In genomic region chr4:45483271-45484245, GRCm38 (mm10) we compare ENCODE assay signal across 8 mouse cellular contexts. TPM values are rescaled to one million over a fixed set of nuclear protein-coding genes. Genes with fewer than 3 reads are reported as not detected.
A peak's percentile ranks its signal among the peaks of the same experiment; 100 is the strongest.
DNase-seq lines count a peak whose midpoint lies in the region; ATAC-seq lines count a peak whose summit lies in the region.

No protein-coding gene starts in this region.

- DNase-seq in MEL-GATA-1-ER (ENCODE audit: extremely low read depth, low read depth) = peak; percentile 6
- DNase-seq in heart, adult 8-10 months (ENCODE audit: low spot score) = peak; percentile 77
- DNase-seq in spleen, postnatal 14 days (ENCODE audit: low spot score in 2 of 2) = no peak
- DNase-seq in right cerebral cortex, postnatal 14 days = no peak

- no peaks in the 10 kb centered on the region for H3K9me3 ChIP-seq in forebrain, embryonic 13.5 days (replicated peaks)
- no peaks in the 10 kb centered on the region for H3K9me3 ChIP-seq in forebrain, embryonic 16.5 days (ENCODE audit: control insufficient read depth, low read length)
- no peaks in the 10 kb centered on the region for H3K9me3 ChIP-seq in limb, embryonic 15.5 days

- H3K4me3 ChIP-seq in forebrain, embryonic 13.5 days = no peak overlapping the region
- no peak overlapping the region for H3K4me3 ChIP-seq in forebrain, embryonic 16.5 days (replicated peaks; ENCODE audit: low read length)
- no peak overlapping the region for H3K4me3 ChIP-seq in limb, embryonic 15.5 days

- WGBS in forebrain, embryonic 13.5 days = 49% methylated on average over 8 of the region's 8 CpGs
- 50% methylated on average over 8 of the region's 8 CpGs for WGBS in forebrain, embryonic 16.5 days
- 59% methylated on average over 8 of the region's 8 CpGs for WGBS in limb, embryonic 15.5 days

- H3K9ac ChIP-seq in forebrain, embryonic 13.5 days = 0 out of 2 replicates have a peak overlapping the region, but pooled peaks have one; percentile 9
- no peak overlapping the region for H3K9ac ChIP-seq in forebrain, embryonic 16.5 days (replicated peaks; ENCODE audit: low read depth, low read length)
- H3K9ac ChIP-seq in limb, embryonic 15.5 days = no peak overlapping the region

- no peak overlapping the region for H3K27ac ChIP-seq in forebrain, embryonic 13.5 days
- no peak overlapping the region for H3K27ac ChIP-seq in forebrain, embryonic 16.5 days (ENCODE audit: low read length)
- H3K27ac ChIP-seq in limb, embryonic 15.5 days = 0 out of 2 replicates have a peak overlapping the region, but pooled peaks have one; percentile 18

- no peak for ATAC-seq in forebrain, embryonic 13.5 days
- ATAC-seq in forebrain, embryonic 16.5 days = no peak
- ATAC-seq in limb, embryonic 15.5 days (ENCODE audit: insufficient number of reproducible peaks, low FRiP score, low TSS enrichment, low read depth) = no peak
- ATAC-seq in activated CD4-positive, CD25-positive, alpha-beta regulatory T cell, adult 4 months = no peak

- no peak overlapping the region for H3K4me2 ChIP-seq in forebrain, embryonic 13.5 days
- no peak overlapping the region for H3K4me2 ChIP-seq in forebrain, embryonic 16.5 days (ENCODE audit: low read length)
- no peak overlapping the region for H3K4me2 ChIP-seq in limb, embryonic 15.5 days

- peaks cover 74% of the 10 kb centered on the region for H3K4me1 ChIP-seq in forebrain, embryonic 13.5 days
- peaks cover 18% of the 10 kb centered on the region for H3K4me1 ChIP-seq in forebrain, embryonic 16.5 days (replicated peaks; ENCODE audit: control insufficient read depth, insufficient read depth, low read length)
- peaks cover 55% of the 10 kb centered on the region for H3K4me1 ChIP-seq in limb, embryonic 15.5 days

- H3K36me3 ChIP-seq in forebrain, embryonic 13.5 days (ENCODE audit: poor library complexity, severe bottlenecking) = peaks cover 26% of the 10 kb centered on the region; the same call in 1 of the 2 replicates
- 0 out of 2 replicates have a peak, but pooled peaks cover 2% of the 10 kb centered on the region for H3K36me3 ChIP-seq in forebrain, embryonic 16.5 days (ENCODE audit: control insufficient read depth, insufficient read depth)
- H3K36me3 ChIP-seq in limb, embryonic 15.5 days = 0 out of 2 replicates have a peak, but pooled peaks cover 5% of the 10 kb centered on the region

- H3K27me3 ChIP-seq in forebrain, embryonic 13.5 days = no peaks in the 10 kb centered on the region
- H3K27me3 ChIP-seq in forebrain, embryonic 16.5 days (replicated peaks; ENCODE audit: control insufficient read depth, insufficient read depth, low read length) = no peaks in the 10 kb centered on the region
- H3K27me3 ChIP-seq in limb, embryonic 15.5 days = no peaks in the 10 kb centered on the region

RNA-seq across cellular contexts. Expression of gene Shb, which starts 48.7 kb away (rescaled TPM):
- 6.5 and 7.2 TPM in 2 replicates for polyA plus RNA-seq in forebrain, embryonic 13.5 days (2015; fragmentation: Nextera tagmentation; extraction: Ambion mirVana)
- 5.8 and 7.0 TPM in 2 replicates for polyA plus RNA-seq in forebrain, embryonic 16.5 days (2015; fragmentation: Nextera tagmentation; extraction: Ambion mirVana)
- 10 to 100 TPM; 23.7 to 44.2 (median 32.3) TPM for total RNA-seq in heart, adult 8-10 months (2022)
- polyA plus RNA-seq in limb, embryonic 15.5 days (2015; fragmentation: Nextera tagmentation; extraction: Ambion mirVana) = 6.8 and 9.6 TPM in 2 replicates
- not detected for polyA plus RNA-seq in activated CD4-positive, CD25-positive, alpha-beta regulatory T cell, adult 4 months (2017; shearing (Covaris generic))

Comparison
In these comparisons a context has a peak if more than half of its experiments do, and no peak if none do; other contexts are left out.
1. DNase-seq: peak in MEL-GATA-1-ER (single experiment) and heart, adult 8-10 months (single experiment); none in spleen, postnatal 14 days (0 of 2) and right cerebral cortex, postnatal 14 days (single experiment).